Mouse (Mus musculus): ENCODE measurements around the gene Tbc1d24. TPM values are rescaled to one million over a fixed set of nuclear protein-coding genes. Genes with fewer than 3 reads are reported as not detected.
"Not testable (repeated sequence)": the region's sequence is repeated elsewhere in the genome, so short reads cannot be mapped to it uniquely, and the experiment has no call there.

The Tbc1d24 gene
- polyA plus RNA-seq, 1 experiment from 2014 or later: 4.3 TPM

DNA sequence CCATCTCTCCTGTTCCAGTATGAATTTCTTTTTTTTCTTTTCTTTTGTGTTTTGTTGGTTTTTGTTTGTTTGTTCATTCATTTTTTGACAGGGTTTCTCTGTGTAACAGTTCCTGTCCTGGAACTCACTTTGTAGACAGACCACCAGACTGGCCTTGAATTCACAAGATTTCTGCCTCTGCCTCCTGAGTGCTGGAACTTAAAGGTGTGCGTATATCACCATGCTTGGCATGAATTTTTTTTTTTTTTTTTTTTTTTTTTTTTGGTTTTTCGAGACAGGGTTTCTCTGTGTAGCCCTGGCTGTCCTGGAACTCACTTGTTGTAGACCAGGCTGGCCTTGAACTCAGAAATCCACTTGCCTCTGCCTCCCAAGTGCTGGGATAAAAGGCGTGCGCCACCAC is 76.1 kb downstream of the Tbc1d24 start:
- not testable (repeated sequence) for H3K36me3 ChIP-seq (ENCODE audit: control insufficient read depth, insufficient read depth, low read length); H3K4me2 ChIP-seq (ENCODE audit: low read length); H3K27ac ChIP-seq (replicated peaks in 1 of 2; ENCODE audit: control insufficient read depth in 1 of 2, insufficient read depth in 1 of 2, low read depth in 2 of 2, low read length in 2 of 2); H3K4me1 ChIP-seq (ENCODE audit: control insufficient read depth in 2 of 2, insufficient read depth in 2 of 2, low read length in 2 of 2); H3K27me3 ChIP-seq (ENCODE audit: control insufficient read depth, insufficient read depth, low read length); H3K9ac ChIP-seq (ENCODE audit: low read length); H3K9me3 ChIP-seq (ENCODE audit: control insufficient read depth, low read length); ATAC-seq (ENCODE audit: insufficient number of reproducible peaks, insufficient read depth, low FRiP score, low read depth); H3K4me3 ChIP-seq (ENCODE audit: control insufficient read depth in 1 of 2, insufficient read depth in 1 of 2, low read depth in 1 of 2, low read length in 2 of 2)
- 88% methylated on average over 4 of the region's 4 CpGs for WGBS

DNA sequence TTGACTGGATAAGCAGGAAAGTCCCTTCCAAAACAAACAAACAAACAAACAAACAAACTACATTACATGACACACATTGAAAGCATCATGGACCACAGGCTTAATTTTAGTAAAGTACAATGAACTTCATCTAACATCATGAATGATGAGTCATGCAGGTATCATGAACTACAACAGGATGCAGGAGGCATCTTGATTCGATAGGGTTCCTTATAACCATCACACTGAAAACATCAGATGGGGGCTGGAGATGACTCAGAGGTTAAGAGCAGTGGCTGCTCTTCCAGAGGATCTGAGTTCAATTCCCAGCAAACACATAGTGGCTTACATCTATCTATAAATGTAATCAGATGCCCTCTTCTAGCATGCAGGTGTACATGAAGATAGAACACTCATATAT is 77.8 kb downstream of the Tbc1d24 start:
- no peak overlapping the region for H3K27ac ChIP-seq (replicated peaks in 1 of 2; ENCODE audit: control insufficient read depth in 1 of 2, insufficient read depth in 1 of 2, low read depth in 2 of 2, low read length in 2 of 2)
- ATAC-seq (ENCODE audit: insufficient number of reproducible peaks, insufficient read depth, low FRiP score, low read depth): no peak
- H3K4me3 ChIP-seq (ENCODE audit: control insufficient read depth in 1 of 2, insufficient read depth in 1 of 2, low read depth in 1 of 2, low read length in 2 of 2): no peak overlapping the region
- H3K9ac ChIP-seq (ENCODE audit: low read length): no peak overlapping the region
- H3K27me3 ChIP-seq (ENCODE audit: control insufficient read depth, insufficient read depth, low read length): no peaks in the 10 kb centered on the region
- H3K4me1 ChIP-seq (ENCODE audit: control insufficient read depth in 2 of 2, insufficient read depth in 2 of 2, low read length in 2 of 2): 0 out of 4 replicates have a peak, but pooled peaks cover 0 to 4% of the 10 kb centered on the region in 2 experiments
- H3K4me2 ChIP-seq (ENCODE audit: low read length): no peak overlapping the region
- H3K36me3 ChIP-seq (ENCODE audit: control insufficient read depth, insufficient read depth, low read length): no peaks in the 10 kb centered on the region
- 78% methylated on average over 1 of the region's 1 CpGs for WGBS
- no peaks in the 10 kb centered on the region for H3K9me3 ChIP-seq (ENCODE audit: control insufficient read depth, low read length)

DNA sequence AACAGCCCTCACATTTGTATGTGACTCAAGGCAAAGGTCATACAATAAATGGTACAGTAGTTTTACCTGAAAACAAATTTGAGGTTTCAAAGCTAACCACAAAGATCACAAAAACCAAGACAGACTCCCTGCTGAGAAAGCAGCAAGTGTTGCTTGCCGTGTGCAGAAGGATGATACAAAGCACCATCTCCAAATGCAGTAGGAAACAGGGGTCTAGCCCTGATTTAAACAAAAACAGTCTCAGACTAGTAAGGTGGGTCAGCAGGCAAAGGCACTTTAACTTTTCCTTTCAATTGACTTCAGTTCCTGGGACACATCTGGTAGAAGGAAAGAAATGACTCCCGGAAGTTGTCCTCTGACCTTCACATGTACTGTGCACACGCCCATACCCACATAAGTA is 78.6 kb downstream of the Tbc1d24 start:
- WGBS: 83% methylated on average over 3 of the region's 3 CpGs
- H3K27me3 ChIP-seq (ENCODE audit: control insufficient read depth, insufficient read depth, low read length): no peaks in the 10 kb centered on the region
- H3K4me3 ChIP-seq (ENCODE audit: control insufficient read depth in 1 of 2, insufficient read depth in 1 of 2, low read depth in 1 of 2, low read length in 2 of 2): no peak overlapping the region
- no peak overlapping the region for H3K4me2 ChIP-seq (ENCODE audit: low read length)
- H3K4me1 ChIP-seq (ENCODE audit: control insufficient read depth in 2 of 2, insufficient read depth in 2 of 2, low read length in 2 of 2): 0 out of 4 replicates have a peak, but pooled peaks cover 0 to 4% of the 10 kb centered on the region in 2 experiments
- H3K27ac ChIP-seq (replicated peaks in 1 of 2; ENCODE audit: control insufficient read depth in 1 of 2, insufficient read depth in 1 of 2, low read depth in 2 of 2, low read length in 2 of 2): no peak overlapping the region
- ATAC-seq (ENCODE audit: insufficient number of reproducible peaks, insufficient read depth, low FRiP score, low read depth): no peak
- H3K9me3 ChIP-seq (ENCODE audit: control insufficient read depth, low read length): no peaks in the 10 kb centered on the region
- H3K36me3 ChIP-seq (ENCODE audit: control insufficient read depth, insufficient read depth, low read length): no peaks in the 10 kb centered on the region
- no peak overlapping the region for H3K9ac ChIP-seq (ENCODE audit: low read length)

Small RNA genes lying within 50 kb of the gene (microRNA-seq; reads per million reads assigned to microRNA genes)
- gene Mir5134 (1.7 reads per million), gene Mir6965 (0.84 reads per million)

Other genes with a start within 250 kb of the Tbc1d24 start
- gene Prss30, start 225.0 kb downstream of the Tbc1d24 start, polyA plus RNA-seq (2014; fragmentation: Nextera tagmentation; extraction: Ambion mirVana): 0.26 TPM in 1 of 2 replicates, not detected in the other
- not detected in 2 replicates for gene Prss22, start 207.5 kb downstream of the Tbc1d24 start, polyA plus RNA-seq (2014; fragmentation: Nextera tagmentation; extraction: Ambion mirVana)
- gene Prss27, start 167.4 kb downstream of the Tbc1d24 start, polyA plus RNA-seq (2014; fragmentation: Nextera tagmentation; extraction: Ambion mirVana): not detected in 2 replicates
- gene Kctd5, start 132.1 kb downstream of the Tbc1d24 start, polyA plus RNA-seq (2014; fragmentation: Nextera tagmentation; extraction: Ambion mirVana): 28.8 and 35.4 TPM in 2 replicates
- gene Pdpk1, start 54.6 kb downstream of the Tbc1d24 start, polyA plus RNA-seq (2014; fragmentation: Nextera tagmentation; extraction: Ambion mirVana): 44.5 and 45.6 TPM in 2 replicates
- 23.6 and 26.0 TPM in 2 replicates for gene Amdhd2, start 41.8 kb downstream of the Tbc1d24 start, polyA plus RNA-seq (2014; fragmentation: Nextera tagmentation; extraction: Ambion mirVana)
- 581 and 616 TPM in 2 replicates for gene Atp6v0c, start 35.9 kb downstream of the Tbc1d24 start, polyA plus RNA-seq (2014; fragmentation: Nextera tagmentation; extraction: Ambion mirVana)
- 1.3 and 1.6 TPM in 2 replicates for gene Ntn3, start 4.0 kb upstream of the Tbc1d24 start, polyA plus RNA-seq (2014; fragmentation: Nextera tagmentation; extraction: Ambion mirVana)
- 5.2 and 5.4 TPM in 2 replicates for gene Tedc2, start 15.3 kb upstream of the Tbc1d24 start, polyA plus RNA-seq (2014; fragmentation: Nextera tagmentation; extraction: Ambion mirVana)
- 27.8 and 29.1 TPM in 2 replicates for gene Ccnf, start 45.9 kb upstream of the Tbc1d24 start, polyA plus RNA-seq (2014; fragmentation: Nextera tagmentation; extraction: Ambion mirVana)
- gene Abca17, start 145.5 kb upstream of the Tbc1d24 start, polyA plus RNA-seq (2014; fragmentation: Nextera tagmentation; extraction: Ambion mirVana): 0.07 TPM in 1 of 2 replicates, not detected in the other
- gene Abca3, start 146.4 kb upstream of the Tbc1d24 start, polyA plus RNA-seq (2014; fragmentation: Nextera tagmentation; extraction: Ambion mirVana): 8.5 and 8.6 TPM in 2 replicates
- gene Rnps1, start 209.0 kb upstream of the Tbc1d24 start, polyA plus RNA-seq (2014; fragmentation: Nextera tagmentation; extraction: Ambion mirVana): 196 and 203 TPM in 2 replicates
- gene Eci1, start 221.1 kb upstream of the Tbc1d24 start, polyA plus RNA-seq (2014; fragmentation: Nextera tagmentation; extraction: Ambion mirVana): 283 and 294 TPM in 2 replicates
- gene Dnase1l2, start 237.5 kb upstream of the Tbc1d24 start, polyA plus RNA-seq (2014; fragmentation: Nextera tagmentation; extraction: Ambion mirVana): 1.5 and 2.4 TPM in 2 replicates

Measured in heart, embryonic 14.5 days (tissue).